Mouse (Mus musculus): ENCODE data around the gene Gm10282. TPM values are rescaled to one million over a fixed set of nuclear protein-coding genes. Genes with fewer than 3 reads are reported as not detected.

The Gm10282 gene
- 10 to 100 TPM; 29.3 to 31.8 TPM for total RNA-seq (2021)
- long read RNA-seq, experiment 1, transcript Gm10282-201 (1 exons, 1,151 nt), result major isoform, 11 of 11 reads
- long read RNA-seq, experiment 1, partial matches to known transcripts, result 0 of 11 reads
- long read RNA-seq, experiment 1, other reads (novel, unspliced or antisense), result 0 of 11 reads
- long read RNA-seq, experiment 2, transcript Gm10282-201 (1 exons, 1,151 nt), result major isoform, 9 of 9 reads
- long read RNA-seq, experiment 2, partial matches to known transcripts, result 0 of 9 reads
- long read RNA-seq, experiment 2, other reads (novel, unspliced or antisense), result 0 of 9 reads

DNA sequence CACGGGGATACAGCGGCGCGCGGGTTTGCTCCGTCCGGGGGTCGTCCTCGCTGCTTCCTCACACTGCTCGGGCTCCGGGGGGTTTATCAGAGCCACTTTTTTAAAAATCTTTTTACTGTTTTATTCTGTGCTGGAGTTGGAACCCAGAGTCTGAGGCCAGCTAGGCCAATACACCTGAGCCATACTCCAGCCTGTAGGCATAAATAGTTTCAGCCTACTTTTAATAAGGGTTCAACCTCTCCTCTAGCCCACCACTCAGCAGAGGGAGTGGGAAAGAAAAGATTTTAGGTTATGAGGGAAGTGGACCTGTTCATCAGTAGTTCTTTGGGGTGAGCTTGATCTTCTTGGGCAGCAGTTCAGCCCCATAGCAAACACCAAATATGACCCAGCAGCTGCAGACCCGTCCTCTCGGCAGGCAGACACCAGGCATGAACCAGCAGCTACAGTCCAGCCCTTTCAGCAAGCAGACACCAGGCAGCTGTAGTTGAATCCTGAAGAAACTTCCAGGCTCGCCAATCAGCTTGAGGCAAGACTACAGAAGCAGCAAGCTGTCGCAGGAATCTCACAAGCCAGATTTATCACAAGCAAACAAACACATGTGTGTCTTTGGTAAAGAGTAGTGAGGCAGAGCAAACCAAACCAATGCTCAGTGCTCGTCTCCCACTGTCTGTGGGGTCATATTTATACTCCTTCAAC, at the start of gene Gm10282:
Gene Gm10282 (minus strand): TSS at position 51 of the 696 bp plus-strand sequence.
- DNase-seq (ENCODE audit: low spot score in 2 of 2), result no peak

DNA sequence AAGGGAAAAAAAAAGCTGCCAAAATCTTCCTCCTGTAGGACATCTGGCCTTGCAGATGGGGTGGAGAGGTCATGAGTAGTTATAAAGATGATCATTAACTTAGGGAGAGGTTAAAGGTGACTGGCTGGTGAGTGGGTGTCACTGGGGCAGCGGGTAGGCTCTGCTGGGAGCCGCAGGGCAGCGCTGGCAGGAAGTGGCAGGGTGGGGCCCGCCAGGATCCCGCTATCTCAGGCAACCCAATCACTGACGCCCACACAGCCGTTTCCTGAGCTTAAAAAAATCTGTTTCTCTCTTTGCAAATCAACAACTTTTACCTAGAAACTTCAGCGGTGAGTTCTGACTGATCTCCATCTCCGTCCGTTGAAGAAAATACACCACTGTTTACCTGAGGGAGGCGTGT, 49.2 kb upstream of the Gm10282 start:
- DNase-seq (ENCODE audit: low spot score in 2 of 2), result no peak

GRCm38 (mm10) chr8:72353700-72354045, 48.6 kb upstream of the Gm10282 start:
- DNase-seq (ENCODE audit: low spot score in 2 of 2), result no peak

GRCm38 (mm10) chr8:72352951-72353699, 48.1 kb upstream of the Gm10282 start:
- DNase-seq (ENCODE audit: low spot score in 2 of 2), result no peak

DNA sequence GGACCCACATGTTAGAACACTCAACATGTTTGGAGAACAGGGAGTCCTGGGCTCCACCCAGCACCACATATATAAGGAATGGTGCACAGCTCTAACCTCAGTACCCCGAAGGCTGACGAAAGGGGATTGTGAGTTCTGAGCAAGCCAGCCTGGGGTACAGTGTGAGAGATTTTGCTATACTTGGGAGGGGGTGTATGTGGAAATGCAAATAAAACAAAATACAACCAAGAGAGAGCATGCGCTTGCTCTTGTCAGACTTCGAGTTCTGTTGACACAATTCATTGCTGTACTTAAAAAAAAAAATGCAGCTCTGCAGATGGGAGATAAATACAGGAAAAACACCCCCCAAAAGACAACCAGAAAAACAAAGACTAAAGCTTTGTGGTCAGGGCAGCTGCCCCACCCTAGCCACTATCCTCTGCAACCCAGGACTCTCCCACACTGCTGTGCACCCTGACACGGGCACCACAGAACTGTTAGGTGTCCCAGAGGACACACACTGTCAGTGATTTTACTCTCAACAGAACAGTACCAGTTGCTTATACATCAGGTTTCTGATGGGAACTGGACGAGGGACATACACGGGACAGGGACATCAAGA, 46.4 kb upstream of the Gm10282 start:
- DNase-seq (ENCODE audit: low spot score in 2 of 2), result no peak

GRCm38 (mm10) chr8:72350727-72351126, 45.7 kb upstream of the Gm10282 start:
- DNase-seq (ENCODE audit: low spot score in 2 of 2), result no peak

DNA sequence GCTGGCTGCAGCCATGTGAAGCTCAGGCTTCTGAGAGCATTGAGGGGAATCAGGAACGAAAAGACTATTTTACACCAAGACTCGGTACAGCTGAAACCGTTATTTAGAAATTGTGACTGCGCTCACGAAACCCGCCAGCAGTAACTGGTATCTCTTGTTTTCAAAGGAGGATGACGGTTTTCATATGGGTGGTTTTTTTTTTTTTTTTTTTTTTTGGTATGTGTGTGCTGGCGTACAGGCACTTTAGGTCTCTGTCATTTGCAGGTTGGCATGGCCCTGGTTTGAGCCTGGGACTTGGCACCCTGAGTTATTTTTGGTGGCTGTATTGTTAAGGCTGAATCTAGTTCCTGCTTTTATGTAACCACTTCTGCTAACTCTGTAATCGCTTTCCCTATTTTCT, 44.8 kb upstream of the Gm10282 start:
- DNase-seq (ENCODE audit: low spot score in 2 of 2), result no peak

GRCm38 (mm10) chr8:72348956-72349355, 43.9 kb upstream of the Gm10282 start:
- DNase-seq (ENCODE audit: low spot score in 2 of 2), result no peak

- no peak for DNase-seq (ENCODE audit: low spot score in 2 of 2)
Measured at GRCm38 (mm10) chr8:72348114-72348513, 43.1 kb upstream of the Gm10282 start.

DNA sequence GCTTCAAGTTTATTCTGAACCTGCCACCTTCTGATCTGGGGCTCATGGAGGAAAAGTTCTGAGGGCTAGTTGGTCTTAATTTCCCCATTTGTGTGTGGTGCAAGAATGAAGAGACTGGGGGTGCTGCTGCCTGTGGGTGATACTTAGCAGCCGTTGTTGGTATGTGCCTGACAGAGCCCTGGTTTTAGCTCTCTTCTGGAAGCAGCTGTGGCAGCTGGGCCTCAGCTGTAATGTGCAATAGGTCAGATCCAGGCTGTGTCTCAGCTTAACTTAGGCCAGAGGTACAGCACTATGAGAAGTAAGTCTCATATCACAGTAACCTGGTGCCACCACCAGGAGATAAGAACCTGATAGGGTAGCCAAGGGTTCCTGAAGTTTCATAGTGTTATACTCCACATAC, 42.5 kb upstream of the Gm10282 start:
- DNase-seq (ENCODE audit: low spot score in 2 of 2), result no peak

DNA sequence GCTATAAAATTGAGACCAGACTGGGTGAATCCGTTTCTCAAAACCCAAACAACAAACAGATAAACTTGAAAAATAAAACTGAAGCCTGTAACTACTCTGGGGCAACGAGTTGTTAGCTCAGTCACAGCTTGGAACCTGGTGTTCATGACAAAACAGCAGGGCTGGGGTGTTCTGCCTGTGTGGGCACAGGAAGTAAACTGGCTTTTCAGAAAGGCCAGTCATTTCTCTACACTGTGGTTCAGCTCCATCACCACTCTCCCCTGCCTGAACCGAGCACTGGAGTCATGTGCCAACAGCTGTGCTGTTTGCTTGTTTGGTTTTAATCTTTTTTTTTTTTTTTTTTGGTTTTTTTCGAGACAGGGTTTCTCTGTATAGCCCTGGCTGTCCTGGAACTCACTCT, 38.7 kb upstream of the Gm10282 start:
- no peak for DNase-seq (ENCODE audit: low spot score in 2 of 2)

GRCm38 (mm10) chr8:72342556-72343300, 37.7 kb upstream of the Gm10282 start:
- DNase-seq (ENCODE audit: low spot score in 2 of 2), result no peak

GRCm38 (mm10) chr8:72337034-72337433, 32.0 kb upstream of the Gm10282 start:
- DNase-seq (ENCODE audit: low spot score in 2 of 2), result no peak

DNA sequence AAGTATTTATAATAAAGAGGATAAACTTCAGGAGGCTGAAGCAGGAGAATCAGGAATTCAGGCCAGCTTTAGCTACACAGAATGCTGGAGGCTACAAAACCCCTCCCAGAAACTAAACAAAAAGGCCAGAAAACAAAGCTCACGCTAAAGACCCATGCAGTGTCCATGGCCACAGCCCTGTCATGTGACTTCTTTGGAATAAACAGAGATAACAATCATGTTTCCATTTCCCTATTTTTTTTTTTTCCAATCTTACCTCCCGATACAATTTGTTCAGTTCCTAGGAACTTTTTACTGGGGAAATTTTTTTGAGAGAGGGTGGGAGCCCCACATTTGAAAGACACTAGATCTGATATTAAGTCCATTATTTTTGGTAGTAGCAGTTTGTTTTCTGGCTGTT, 31.2 kb upstream of the Gm10282 start:
- DNase-seq (ENCODE audit: low spot score in 2 of 2), result no peak

DNA sequence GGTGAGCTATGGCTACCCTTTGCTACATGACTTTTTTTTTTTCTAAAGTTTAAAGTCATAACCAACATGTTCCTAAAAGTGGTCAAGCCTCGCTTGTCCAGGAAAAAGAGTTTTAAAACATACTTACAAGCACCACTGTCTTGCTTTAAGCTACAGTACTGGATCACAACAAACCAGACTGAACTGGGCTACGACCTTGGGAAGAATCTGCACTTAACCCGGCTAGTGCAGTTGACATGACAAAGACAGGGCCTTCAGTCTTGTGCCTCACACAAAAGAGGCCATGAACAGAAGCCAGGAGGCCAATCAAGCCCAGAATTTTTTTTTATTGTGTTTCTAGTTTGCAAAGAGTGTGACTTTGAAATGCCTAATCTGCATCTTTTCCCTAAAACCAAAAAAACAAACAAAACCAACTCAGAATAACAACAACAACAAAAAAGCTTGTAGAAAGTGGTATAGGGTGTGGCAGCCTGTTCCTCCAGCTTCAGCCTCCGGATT, 29.1 kb upstream of the Gm10282 start:
- no peak for DNase-seq (ENCODE audit: low spot score in 2 of 2)

DNA sequence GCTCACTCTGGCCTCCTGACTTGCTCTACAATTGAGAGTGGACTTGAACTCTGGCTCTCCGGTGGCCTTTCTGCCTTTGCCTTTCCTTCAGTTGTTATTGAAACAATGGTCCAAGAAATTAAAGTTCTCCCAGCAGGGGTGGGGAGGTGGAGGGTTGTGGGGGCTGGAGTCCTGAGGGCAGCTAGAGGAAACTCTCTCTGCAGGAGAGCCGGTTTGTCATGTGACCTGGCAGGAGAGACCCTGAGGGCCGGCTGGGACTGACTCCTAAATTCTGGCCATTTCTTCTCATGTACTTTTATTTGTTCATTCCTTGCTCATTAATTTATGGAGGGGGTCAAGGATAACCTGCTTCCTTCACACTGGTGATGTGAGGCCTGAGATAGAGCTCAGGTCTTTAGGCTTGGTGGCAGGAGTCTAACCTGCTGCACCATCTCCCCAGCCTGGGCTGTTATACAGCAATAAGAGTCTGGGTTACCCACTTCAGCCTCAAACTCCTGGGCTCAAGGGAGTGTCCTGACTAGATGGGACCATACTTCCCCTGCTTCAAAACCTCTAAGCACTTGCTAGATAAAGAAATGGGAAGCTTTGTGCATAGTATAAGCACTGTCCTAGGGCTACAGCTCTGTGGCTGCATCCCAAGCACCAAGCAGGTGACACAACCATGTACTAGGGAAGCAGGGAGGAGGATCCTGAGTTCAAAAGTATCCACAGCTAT, 28.5 kb upstream of the Gm10282 start:
- DNase-seq (ENCODE audit: low spot score in 2 of 2), result no peak

DNA sequence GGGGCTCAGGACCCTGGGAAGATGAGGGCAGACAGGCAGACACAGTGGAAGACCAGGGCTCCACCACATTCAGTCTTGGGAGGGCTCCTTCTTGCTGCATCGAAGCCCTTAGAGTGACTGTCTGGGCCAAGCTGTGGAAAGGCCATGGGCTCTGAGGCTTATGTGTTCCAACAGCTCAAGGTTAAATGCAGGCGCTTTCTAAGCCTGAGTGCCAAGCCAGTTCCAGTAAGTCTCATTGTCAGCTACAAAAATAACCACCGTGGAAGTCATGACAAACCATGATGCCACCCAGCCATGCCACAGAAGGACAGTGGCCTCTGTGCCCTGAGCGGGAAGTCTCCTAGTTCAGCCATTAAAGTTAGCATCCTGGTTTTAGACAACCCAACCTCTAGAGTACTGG, 26.6 kb upstream of the Gm10282 start:
- DNase-seq (ENCODE audit: low spot score in 2 of 2), result no peak

DNA sequence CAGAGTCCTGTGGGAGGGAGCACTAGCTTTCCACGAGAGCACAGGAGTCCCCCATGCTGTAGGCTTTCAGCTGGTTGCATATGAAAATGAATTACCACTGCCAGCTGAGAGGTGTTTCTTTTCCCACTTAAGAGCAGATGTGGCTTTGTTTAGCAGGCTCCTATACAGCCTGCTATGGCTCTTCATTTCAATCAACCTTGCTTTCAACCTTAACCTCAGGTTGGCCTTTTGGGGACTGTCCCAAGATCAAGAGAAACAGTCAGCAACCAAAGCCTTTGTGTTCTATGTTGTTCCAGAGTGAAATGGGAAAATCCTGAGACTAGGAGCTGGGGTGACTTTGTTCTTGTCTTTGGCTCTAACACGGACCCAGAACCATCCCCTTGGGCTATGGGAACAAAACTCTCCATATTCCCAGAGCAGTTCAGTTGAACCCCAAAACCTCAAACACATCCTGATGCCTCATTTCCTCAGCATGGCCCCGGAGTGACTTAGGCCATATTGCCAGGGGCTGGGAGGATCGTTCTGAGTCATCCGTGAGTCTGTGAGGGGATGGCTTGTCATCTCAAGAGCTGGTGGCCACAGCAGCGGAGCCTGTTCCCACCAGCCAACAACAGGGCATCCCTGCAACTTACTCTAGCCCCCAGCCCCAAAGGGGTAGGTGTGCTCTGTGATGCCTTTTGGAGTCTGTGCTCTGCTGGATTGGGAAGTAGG, 25.9 kb upstream of the Gm10282 start:
- DNase-seq (ENCODE audit: low spot score in 2 of 2), result no peak

DNA sequence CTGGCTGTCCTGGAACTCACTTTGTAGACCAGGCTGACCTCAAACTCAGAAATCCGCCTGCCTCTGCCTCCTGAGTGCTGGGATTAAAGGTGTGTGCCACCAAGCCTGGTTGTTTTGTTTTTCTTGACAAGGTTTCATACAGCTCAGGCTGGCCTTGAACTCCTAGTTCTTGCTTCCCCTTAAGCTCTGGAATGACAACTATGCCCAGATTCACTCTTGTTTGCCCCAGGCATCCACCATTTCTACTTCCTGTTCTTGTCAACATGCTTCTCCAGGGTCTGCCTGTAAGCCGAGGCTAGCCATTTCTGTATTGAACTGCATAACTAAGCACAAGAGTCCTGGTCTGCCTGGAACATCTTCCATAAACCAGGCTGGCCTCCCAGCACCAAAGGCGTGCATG, 24.1 kb upstream of the Gm10282 start:
- DNase-seq (ENCODE audit: low spot score in 2 of 2), result no peak

DNA sequence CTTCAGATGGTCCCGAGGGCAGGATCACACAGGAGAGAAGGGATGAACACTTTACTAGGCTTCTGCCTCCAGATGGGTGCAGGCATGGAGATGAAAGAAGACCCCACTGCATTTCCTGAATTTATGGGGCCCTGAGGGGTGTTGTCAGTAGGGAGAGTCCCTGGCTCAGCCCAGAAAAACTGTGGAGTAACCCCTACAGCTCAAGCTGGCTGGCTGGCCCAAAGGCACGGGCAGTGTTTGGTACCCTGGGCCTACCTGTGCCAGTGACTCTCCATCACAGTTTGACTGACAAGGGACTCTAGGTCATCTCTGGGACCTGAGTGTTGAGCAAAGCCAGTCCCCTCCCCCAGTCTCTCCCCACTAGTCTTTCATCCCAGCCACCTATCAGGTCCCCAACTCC, 19.6 kb upstream of the Gm10282 start:
- DNase-seq (ENCODE audit: low spot score in 2 of 2), result no peak

All from gastrocnemius, postnatal 4 days (tissue).